Mouse (Mus musculus) testis, adult 10 weeks (tissue): ENCODE measurements around the gene Ppp6r3. TPM values are rescaled to one million over a fixed set of nuclear protein-coding genes. Genes with fewer than 3 reads are reported as not detected.

Experiments used
- polyA plus RNA-seq: library from polyadenylated mRNA; stranded (reverse); fragments of 350-450 nt; fragmentation: Illumina TruSeq; extraction: RNeasy Lipid Tissue Mini Kit (QIAGEN cat#74804); gene quantifications from one replicate; pipeline ENCODE4 v1.2.3, GENCODE M21; 2014; ENCODE audit warnings: low read depth, low replicate concordance

Ppp6r3 gene
- 103 TPM for polyA plus RNA-seq

GRCm38 (mm10) chr19:3575632-3576384 is at the start of gene Ppp6r3:
Gene Ppp6r3, minus strand, starts transcription at chr19:3575749.

GRCm38 (mm10) chr19:3414268-3414733 is 161.2 kb downstream of the Ppp6r3 start, which contains the start of gene Gal:
Gene Gal, minus strand, starts transcription at chr19:3414544.

Other genes with a start within 250 kb of the Ppp6r3 start
- 57.3 TPM for gene Tesmin, start 186.9 kb downstream of the Ppp6r3 start, polyA plus RNA-seq
- gene Gal, start 161.2 kb downstream of the Ppp6r3 start, polyA plus RNA-seq, result not detected
- 0.49 TPM for gene Lrp5, start 110.8 kb upstream of the Ppp6r3 start, polyA plus RNA-seq
- gene 1810055G02Rik, start 132.5 kb upstream of the Ppp6r3 start, polyA plus RNA-seq, result 39.7 TPM
- gene Kmt5b, start 191.7 kb upstream of the Ppp6r3 start, polyA plus RNA-seq, result 45.6 TPM